Mouse (Mus musculus) heart, embryonic 15.5 days (tissue): ENCODE measurements around the gene Hnrnpu. TPM values are rescaled to one million over a fixed set of nuclear protein-coding genes. Genes with fewer than 3 reads are reported as not detected.

Experiments
- ATAC-seq: fragments of 200-750 bp; cut with Nextera tagmentation; replicated peaks from 2 replicates; pipeline ENCODE4 v1.8.0; 2017; ENCODE audit warnings: low read depth, moderate TSS enrichment; ENCODE audit not compliant: insufficient number of reproducible peaks, insufficient read depth, low FRiP score
- H3K27ac ChIP-seq: fragments of 300-500 bp; sonication (generic); 2 replicates; pipeline ENCODE4 v1.5.1; 2015; ENCODE audit warnings: mild to moderate bottlenecking, inconsistent platforms
- H3K27me3 ChIP-seq: fragments of 300-500 bp; sonication (generic); 2 replicates; pipeline ENCODE4 v1.6.1; 2015; ENCODE audit warnings: inconsistent platforms
- H3K36me3 ChIP-seq: fragments of 300-500 bp; sonication (generic); 2 replicates; pipeline ENCODE4 v1.6.1; 2015; ENCODE audit warnings: mild to moderate bottlenecking, inconsistent platforms
- H3K4me1 ChIP-seq: fragments of 300-500 bp; sonication (generic); replicated peaks from 2 replicates; pipeline ENCODE4 v1.6.1; 2015; ENCODE audit warnings: inconsistent platforms
- H3K4me2 ChIP-seq: fragments of 300-500 bp; sonication (generic); 2 replicates; pipeline ENCODE4 v1.6.1; 2015; ENCODE audit warnings: inconsistent platforms, mild to moderate bottlenecking, moderate library complexity
- H3K4me3 ChIP-seq: fragments of 300-500 bp; sonication (generic); 2 replicates; pipeline ENCODE4 v1.5.1; 2015; ENCODE audit warnings: mild to moderate bottlenecking, inconsistent platforms
- H3K9ac ChIP-seq: fragments of 300-500 bp; sonication (generic); 2 replicates; pipeline ENCODE4 v1.6.1; 2015; ENCODE audit warnings: mild to moderate bottlenecking, inconsistent platforms
- H3K9me3 ChIP-seq: fragments of 300-500 bp; sonication (generic); replicated peaks from 2 replicates; pipeline ENCODE4 v1.6.1; 2016; ENCODE audit warnings: inconsistent platforms
- WGBS: fragments of 180-500 bp; shearing (Covaris S2); methylation state at CpG from one replicate; pipeline ENCODE4 v1.1.7; 2015; ENCODE audit warnings: mixed read lengths; 5-methylcytosine and 5-hydroxymethylcytosine counted together
- microRNA-seq: library from miRNA; unstranded; fragments of <30 nt; microRNA quantifications from one replicate; pipeline ENCODE4, GENCODE M21; 2016
- polyA plus RNA-seq: library from polyadenylated mRNA; unstranded; fragments of >200 nt; fragmentation: Nextera tagmentation; extraction: Ambion mirVana; gene quantifications from 2 replicates; pipeline ENCODE4 v1.2.1, GENCODE M21; 2015

The Hnrnpu gene
- polyA plus RNA-seq, 1 experiment from 2014 or later: 227 TPM

GRCm38 (mm10) chr1:178275174-178275730 lies 62.3 kb downstream of the Hnrnpu start:
- H3K4me1 ChIP-seq: peaks cover 7% of the 10 kb centered on the region; the same call in 1 of the 2 replicates
- no peak overlapping the region for H3K9ac ChIP-seq
- H3K9me3 ChIP-seq: no peaks in the 10 kb centered on the region
- peak overlapping the region; percentile 87 for H3K4me2 ChIP-seq
- H3K4me3 ChIP-seq: peak overlapping the region; percentile 70
- H3K36me3 ChIP-seq: no peaks in the 10 kb centered on the region
- WGBS: 36% methylated on average over 9 of the region's 9 CpGs
- H3K27ac ChIP-seq: no peak overlapping the region
- no peak for ATAC-seq
- H3K27me3 ChIP-seq: no peaks in the 10 kb centered on the region

Small RNAs within 50 kb of the gene (microRNA-seq; reads per million reads assigned to microRNA genes)
- not detected for gene Gm27458

Other genes starting within 250 kb of the Hnrnpu start
- gene Desi2, start 150.4 kb downstream of the Hnrnpu start, polyA plus RNA-seq: 21.2 and 27.6 TPM in 2 replicates
- 202 and 343 TPM in 2 replicates for gene Cox20, start 18.7 kb downstream of the Hnrnpu start, polyA plus RNA-seq
- gene Efcab2, start 68.3 kb upstream of the Hnrnpu start, polyA plus RNA-seq: 14.0 and 21.5 TPM in 2 replicates
- 7.3 and 8.5 TPM in 2 replicates for gene Kif26b, start 191.3 kb upstream of the Hnrnpu start, polyA plus RNA-seq